Mouse (Mus musculus): ENCODE data around the gene Hsd11b2. TPM values are rescaled to one million over a fixed set of nuclear protein-coding genes. Genes with fewer than 3 reads are reported as not detected.

Hsd11b2 gene
- polyA plus RNA-seq, 1 experiment from 2014 or later, result 24.7 TPM

- H3K4me3 ChIP-seq, result no peak overlapping the region
- no peak overlapping the region for H3K9ac ChIP-seq
- H3K27ac ChIP-seq, result no peak overlapping the region
- 35% methylated on average over 1 of the region's 1 CpGs for WGBS
- H3K4me2 ChIP-seq (replicated peaks), result no peak overlapping the region
- H3K9me3 ChIP-seq (replicated peaks), result no peaks in the 10 kb centered on the region
- no peak for ATAC-seq (ENCODE audit: low FRiP score)
- no peaks in the 10 kb centered on the region for H3K36me3 ChIP-seq
- no peaks in the 10 kb centered on the region for H3K27me3 ChIP-seq
- H3K4me1 ChIP-seq, result peaks cover 3% of the 10 kb centered on the region; the same call in 1 of the 2 replicates
Measured at GRCm38 (mm10) chr8:105489281-105489680, 29.3 kb upstream of the Hsd11b2 start.

GRCm38 (mm10) chr8:105493495-105493894 lies 25.1 kb upstream of the Hsd11b2 start:
- no peaks in the 10 kb centered on the region for H3K27me3 ChIP-seq
- no peak overlapping the region for H3K27ac ChIP-seq
- H3K4me2 ChIP-seq (replicated peaks), result no peak overlapping the region
- WGBS, result 60% methylated on average over 3 of the region's 3 CpGs
- no peak for ATAC-seq (ENCODE audit: low FRiP score)
- H3K9me3 ChIP-seq (replicated peaks), result no peaks in the 10 kb centered on the region
- H3K36me3 ChIP-seq, result no peaks in the 10 kb centered on the region
- no peak overlapping the region for H3K9ac ChIP-seq
- no peak overlapping the region for H3K4me3 ChIP-seq
- H3K4me1 ChIP-seq, result peaks cover 25% of the 10 kb centered on the region

- no peak for ATAC-seq (ENCODE audit: low FRiP score)
- Histone ChIP-seq H3K4me3 (no peak overlapping the region), H3K4me2 (replicated peaks) (no peak overlapping the region), H3K9me3 (replicated peaks) (no peaks in the 10 kb centered on the region), H3K9ac (no peak overlapping the region), H3K27ac (peak overlapping the region; percentile 8; the same call in 1 of the 2 replicates), H3K36me3 (no peaks in the 10 kb centered on the region), H3K27me3 (no peaks in the 10 kb centered on the region), H3K4me1 (peaks cover 25% of the 10 kb centered on the region)
- 90% methylated on average over 3 of the region's 3 CpGs for WGBS
Measured at GRCm38 (mm10) chr8:105494566-105494965, 24.0 kb upstream of the Hsd11b2 start.

GRCm38 (mm10) chr8:105495350-105496302 lies 22.9 kb upstream of the Hsd11b2 start:
- Histone ChIP-seq H3K4me3 (peak overlapping the region; percentile 82), H3K4me1 (peaks cover 25% of the 10 kb centered on the region), H3K27ac (peak overlapping the region; percentile 44; the same call in 1 of the 2 replicates), H3K4me2 (replicated peaks) (peak overlapping the region; percentile 90), H3K36me3 (no peaks in the 10 kb centered on the region), H3K9ac (peak overlapping the region; percentile 92), H3K27me3 (no peaks in the 10 kb centered on the region), H3K9me3 (replicated peaks) (no peaks in the 10 kb centered on the region)
- WGBS, result 36% methylated on average over 17 of the region's 17 CpGs
- ATAC-seq (ENCODE audit: low FRiP score), result no peak

GRCm38 (mm10) chr8:105496439-105497180 lies 21.9 kb upstream of the Hsd11b2 start, which contains the start of gene Zdhhc1:
TSS of gene Zdhhc1 (minus strand) at chr8:105496902.
- ATAC-seq (ENCODE audit: low FRiP score), result peak; percentile 91
- Histone ChIP-seq H3K9me3 (replicated peaks) (no peaks in the 10 kb centered on the region), H3K27me3 (no peaks in the 10 kb centered on the region), H3K27ac (peak within 1 kb of the TSS; percentile 79), H3K36me3 (no peaks in the 10 kb centered on the region), H3K4me1 (peaks cover 25% of the 10 kb centered on the region), H3K4me2 (replicated peaks) (peak within 1 kb of the TSS; percentile 90), H3K9ac (peak within 1 kb of the TSS; percentile 92), H3K4me3 (peak within 1 kb of the TSS; percentile 82)
- WGBS, result under 1% methylated on average over 65 of the region's 68 CpGs

GRCm38 (mm10) chr8:105499787-105500186 lies 18.8 kb upstream of the Hsd11b2 start:
- no peak overlapping the region for H3K4me2 ChIP-seq (replicated peaks)
- no peaks in the 10 kb centered on the region for H3K27me3 ChIP-seq
- 71% methylated on average over 12 of the region's 12 CpGs for WGBS
- H3K4me3 ChIP-seq, result no peak overlapping the region
- H3K36me3 ChIP-seq, result no peaks in the 10 kb centered on the region
- no peaks in the 10 kb centered on the region for H3K9me3 ChIP-seq (replicated peaks)
- H3K27ac ChIP-seq, result no peak overlapping the region
- no peak for ATAC-seq (ENCODE audit: low FRiP score)
- H3K4me1 ChIP-seq, result peaks cover 22% of the 10 kb centered on the region
- H3K9ac ChIP-seq, result no peak overlapping the region

GRCm38 (mm10) chr8:105504617-105505016 lies 13.9 kb upstream of the Hsd11b2 start:
- Histone ChIP-seq H3K9ac (no peak overlapping the region), H3K36me3 (no peaks in the 10 kb centered on the region), H3K4me1 (peaks cover 8% of the 10 kb centered on the region), H3K4me3 (no peak overlapping the region), H3K27ac (no peak overlapping the region), H3K4me2 (replicated peaks) (no peak overlapping the region), H3K9me3 (replicated peaks) (no peaks in the 10 kb centered on the region), H3K27me3 (no peaks in the 10 kb centered on the region)
- ATAC-seq (ENCODE audit: low FRiP score), result no peak
- WGBS, result 88% methylated on average over 3 of the region's 3 CpGs

- Histone ChIP-seq H3K4me1 (peaks cover 8% of the 10 kb centered on the region), H3K9ac (no peak overlapping the region), H3K27ac (no peak overlapping the region), H3K9me3 (replicated peaks) (no peaks in the 10 kb centered on the region), H3K27me3 (no peaks in the 10 kb centered on the region), H3K4me3 (no peak overlapping the region), H3K36me3 (no peaks in the 10 kb centered on the region), H3K4me2 (replicated peaks) (no peak overlapping the region)
- ATAC-seq (ENCODE audit: low FRiP score), result no peak
- WGBS, result 83% methylated on average over 6 of the region's 6 CpGs
Measured at GRCm38 (mm10) chr8:105506977-105507376, 11.6 kb upstream of the Hsd11b2 start.

GRCm38 (mm10) chr8:105508758-105509157 lies 9.8 kb upstream of the Hsd11b2 start:
- H3K4me3 ChIP-seq, result no peak overlapping the region
- no peaks in the 10 kb centered on the region for H3K9me3 ChIP-seq (replicated peaks)
- H3K27ac ChIP-seq, result peak overlapping the region; percentile 52; the same call in 1 of the 2 replicates
- ATAC-seq (ENCODE audit: low FRiP score), result no peak
- no peaks in the 10 kb centered on the region; the same call in 1 of the 2 replicates for H3K27me3 ChIP-seq
- no peak overlapping the region for H3K4me2 ChIP-seq (replicated peaks)
- WGBS, result 75% methylated on average over 1 of the region's 2 CpGs
- peaks cover 8% of the 10 kb centered on the region for H3K4me1 ChIP-seq
- no peaks in the 10 kb centered on the region for H3K36me3 ChIP-seq
- no peak overlapping the region for H3K9ac ChIP-seq

- H3K27ac ChIP-seq, result peak overlapping the region; percentile 52; the same call in 1 of the 2 replicates
- 57% methylated on average over 12 of the region's 12 CpGs for WGBS
- ATAC-seq (ENCODE audit: low FRiP score), result no peak
- no peak overlapping the region for H3K9ac ChIP-seq
- H3K9me3 ChIP-seq (replicated peaks), result no peaks in the 10 kb centered on the region
- no peak overlapping the region for H3K4me2 ChIP-seq (replicated peaks)
- peaks cover 6% of the 10 kb centered on the region for H3K27me3 ChIP-seq
- H3K4me3 ChIP-seq, result no peak overlapping the region
- peaks cover 8% of the 10 kb centered on the region for H3K4me1 ChIP-seq
- H3K36me3 ChIP-seq, result no peaks in the 10 kb centered on the region
Measured at GRCm38 (mm10) chr8:105509997-105510735, 8.4 kb upstream of the Hsd11b2 start.

- H3K4me1 ChIP-seq, result peaks cover 28% of the 10 kb centered on the region
- no peak for ATAC-seq (ENCODE audit: low FRiP score)
- H3K36me3 ChIP-seq, result no peaks in the 10 kb centered on the region
- no peak overlapping the region for H3K4me3 ChIP-seq
- no peak overlapping the region for H3K9ac ChIP-seq
- H3K27ac ChIP-seq, result no peak overlapping the region
- WGBS, result 92% methylated on average over 6 of the region's 6 CpGs
- no peaks in the 10 kb centered on the region for H3K9me3 ChIP-seq (replicated peaks)
- no peak overlapping the region for H3K4me2 ChIP-seq (replicated peaks)
- H3K27me3 ChIP-seq, result peaks cover 20% of the 10 kb centered on the region
Measured at GRCm38 (mm10) chr8:105514194-105514593, 4.4 kb upstream of the Hsd11b2 start.

- no peak overlapping the region for H3K27ac ChIP-seq
- H3K36me3 ChIP-seq, result no peaks in the 10 kb centered on the region
- peaks cover 31% of the 10 kb centered on the region for H3K4me1 ChIP-seq
- no peaks in the 10 kb centered on the region for H3K9me3 ChIP-seq (replicated peaks)
- peaks cover 20% of the 10 kb centered on the region for H3K27me3 ChIP-seq
- H3K9ac ChIP-seq, result no peak overlapping the region
- WGBS, result 78% methylated on average over 5 of the region's 5 CpGs
- no peak overlapping the region for H3K4me3 ChIP-seq
- no peak for ATAC-seq (ENCODE audit: low FRiP score)
- H3K4me2 ChIP-seq (replicated peaks), result no peak overlapping the region
Measured at GRCm38 (mm10) chr8:105514656-105515055, 3.9 kb upstream of the Hsd11b2 start.

Measured in hindbrain, embryonic 12.5 days (tissue).